Mouse (Mus musculus) lung, postnatal 36 days (tissue): ENCODE results near the gene Slc22a4.
"Not testable (repeated sequence)": the region's sequence is repeated elsewhere in the genome, so short reads cannot be mapped to it uniquely, and the experiment has no call there.

Experiments
- DNase-seq: peaks from one replicate; pipeline ENCODE4 v3.0.0; 2022; ENCODE audit warnings: mixed read lengths

Slc22a4 gene

DNA sequence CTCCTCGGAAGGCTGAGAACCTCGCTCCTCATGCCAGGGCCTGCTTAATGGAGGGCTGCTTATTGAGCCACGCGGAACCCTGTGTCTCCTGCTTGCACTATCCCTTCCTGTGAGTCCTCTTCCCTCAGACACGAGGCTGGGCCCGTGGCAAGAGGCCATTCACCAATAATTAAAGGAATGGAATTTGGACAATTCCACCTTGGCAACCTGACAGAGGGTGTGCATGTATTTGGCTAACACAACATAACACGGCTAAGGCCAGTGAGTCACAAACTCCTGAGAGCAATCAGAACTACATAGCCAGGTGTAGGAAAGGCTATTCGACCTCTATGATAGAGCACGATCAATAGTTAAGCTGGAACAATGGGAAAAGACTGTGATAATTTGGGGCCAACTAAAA is 23.7 kb downstream of the Slc22a4 start:
- peak; percentile 87 for DNase-seq

DNA sequence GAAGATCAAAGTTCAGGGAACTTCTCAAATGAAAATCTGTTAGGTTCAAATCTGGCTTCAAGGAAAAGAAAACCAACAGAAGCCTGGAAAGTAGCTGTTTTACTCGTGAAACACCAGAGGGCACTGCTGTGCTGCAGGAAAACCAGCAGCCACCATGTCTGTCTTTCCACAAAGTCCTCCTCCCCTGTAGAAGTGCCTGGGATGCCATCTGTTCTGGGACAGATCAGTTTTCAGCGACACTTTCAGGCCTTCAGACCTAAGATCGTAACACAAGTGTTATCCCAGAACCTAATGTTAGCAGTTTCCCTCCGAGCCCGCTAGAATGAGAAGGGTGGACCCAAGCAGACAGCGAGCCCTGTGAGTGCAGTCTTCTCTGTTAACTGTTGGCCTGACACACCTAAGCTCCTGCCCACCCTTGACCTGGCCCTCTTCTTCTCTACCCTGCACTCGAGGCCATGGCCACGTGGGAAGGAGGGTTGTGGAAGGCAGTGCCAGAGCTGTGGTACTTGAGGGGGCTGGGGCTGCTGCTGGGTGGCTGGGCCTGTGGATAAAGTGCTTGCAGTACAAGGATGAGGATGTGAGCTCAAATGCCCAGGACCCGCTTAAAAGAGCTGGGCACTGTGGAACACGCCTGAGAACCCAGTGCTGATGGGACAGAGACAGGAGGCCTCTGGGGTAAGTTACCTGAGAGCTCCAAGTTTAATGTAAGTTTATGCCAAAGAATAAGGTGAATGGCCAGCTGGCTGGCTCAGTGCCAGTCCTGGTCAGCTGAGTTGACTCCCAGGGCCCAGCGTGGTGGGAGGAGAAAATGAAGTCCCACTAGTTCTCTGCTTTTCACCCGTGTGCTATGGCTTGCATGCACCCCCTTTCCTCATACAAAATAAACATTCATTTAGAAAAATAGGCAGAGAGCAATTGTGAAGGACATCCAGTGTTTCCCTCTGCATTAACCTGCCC is 24.9 kb downstream of the Slc22a4 start:
- DNase-seq = peak; percentile 44

DNA sequence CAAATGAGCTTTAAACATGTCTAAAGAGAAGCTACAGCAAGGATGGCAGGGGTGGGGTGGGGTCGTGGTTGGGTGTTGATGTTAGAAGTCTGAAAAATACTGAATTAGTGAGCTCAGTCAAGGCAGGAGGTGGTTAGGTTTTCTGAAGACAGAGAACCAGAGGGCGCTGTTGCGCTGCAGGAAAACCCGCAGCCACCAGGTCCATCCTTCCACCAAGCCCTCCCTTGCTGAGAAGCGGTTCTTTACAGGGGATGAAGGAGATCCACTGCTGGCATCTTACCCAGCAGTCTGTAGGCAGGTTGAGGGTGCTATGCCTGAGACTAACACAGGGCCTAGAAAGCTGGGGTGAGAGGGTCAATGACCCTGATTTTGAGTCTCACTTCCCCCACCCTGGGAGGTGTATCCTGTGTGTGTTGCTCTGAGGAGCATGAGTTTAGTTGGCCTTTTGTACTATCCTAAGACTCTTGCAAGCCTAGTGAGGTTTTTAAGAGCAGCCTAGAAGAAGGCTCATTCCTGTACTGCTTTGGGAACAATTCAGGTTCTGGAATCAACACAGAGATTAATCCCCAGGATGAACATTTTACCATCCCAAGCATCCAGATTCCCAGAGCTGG is 25.6 kb downstream of the Slc22a4 start:
- peak; percentile 72 for DNase-seq

DNA sequence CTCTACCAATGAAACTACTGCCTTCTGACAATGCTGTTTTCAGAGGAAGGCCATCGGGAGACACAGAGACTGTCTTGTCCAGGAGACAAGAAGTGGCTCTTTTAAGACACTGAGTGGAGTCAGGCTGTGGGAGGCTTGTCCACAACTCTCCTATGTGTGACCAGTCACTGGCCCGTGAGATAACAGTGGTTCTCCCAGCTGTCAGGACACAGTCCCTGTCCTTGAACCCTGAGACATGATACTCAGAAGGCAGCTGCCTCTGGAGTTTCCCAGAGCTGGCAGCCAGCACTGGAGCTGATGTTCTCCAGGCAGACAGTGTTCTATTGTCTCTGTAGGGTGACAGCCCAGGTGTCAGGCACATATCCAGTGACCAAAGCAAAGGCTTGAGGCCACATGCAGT is 30.2 kb downstream of the Slc22a4 start:
- no peak for DNase-seq

DNA sequence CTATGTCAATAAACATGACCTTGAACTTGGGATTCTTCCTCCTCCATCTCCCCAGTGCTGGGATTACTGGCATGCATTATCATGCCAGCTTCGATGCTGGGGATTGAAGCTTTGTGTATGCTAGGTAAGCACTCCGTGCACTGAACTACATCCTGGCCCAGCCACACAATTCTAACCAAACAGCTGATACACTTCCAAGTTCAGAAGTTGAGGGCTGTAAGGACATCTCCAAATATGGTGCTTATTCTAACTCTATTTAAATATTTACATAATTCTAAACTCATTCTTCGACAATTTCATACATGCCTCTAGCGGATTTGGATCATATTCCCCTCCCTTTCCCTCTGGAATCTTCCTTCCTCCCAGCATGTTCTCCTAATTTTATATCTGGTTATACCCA is 35.6 kb downstream of the Slc22a4 start:
- no peak for DNase-seq

DNA sequence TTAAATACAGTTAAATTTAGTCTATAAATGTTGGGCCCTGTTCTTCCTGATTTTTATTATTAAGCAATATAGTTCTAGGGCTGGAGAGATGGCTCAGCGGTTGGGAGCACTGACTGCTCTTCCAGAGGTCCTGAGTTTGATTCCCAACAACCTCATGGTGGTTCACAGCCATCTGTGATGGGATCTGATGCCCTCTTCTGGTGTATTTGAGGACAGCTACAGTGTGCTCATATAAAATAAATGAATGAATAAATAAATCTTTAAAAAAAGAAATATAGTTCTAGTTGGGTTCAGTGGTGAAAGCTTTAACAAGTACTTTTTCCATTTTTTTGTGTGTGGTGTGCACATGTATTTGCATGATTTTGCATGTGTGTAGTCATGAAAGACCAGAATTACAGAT is 38.7 kb downstream of the Slc22a4 start:
- DNase-seq = no peak

DNA sequence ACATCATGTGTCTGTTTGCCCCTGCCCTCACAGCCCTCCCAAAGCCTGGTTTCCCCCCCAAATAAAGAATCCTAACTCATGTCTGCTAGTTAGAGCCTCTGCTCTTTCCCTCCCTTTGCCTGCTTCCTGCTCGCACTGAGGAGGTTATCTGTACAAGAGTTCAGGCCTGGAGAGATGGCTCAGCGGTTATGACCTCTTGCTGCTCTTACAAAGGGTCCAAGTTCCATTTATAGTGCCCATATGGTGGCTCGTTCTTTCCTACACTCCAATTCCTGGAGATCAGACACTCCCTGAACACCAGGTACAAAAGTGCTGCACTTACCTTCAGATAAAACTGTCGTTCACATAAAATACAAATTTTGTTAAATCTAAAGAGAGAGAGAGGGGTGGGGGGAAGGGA is 39.8 kb downstream of the Slc22a4 start:
- no peak for DNase-seq

DNA sequence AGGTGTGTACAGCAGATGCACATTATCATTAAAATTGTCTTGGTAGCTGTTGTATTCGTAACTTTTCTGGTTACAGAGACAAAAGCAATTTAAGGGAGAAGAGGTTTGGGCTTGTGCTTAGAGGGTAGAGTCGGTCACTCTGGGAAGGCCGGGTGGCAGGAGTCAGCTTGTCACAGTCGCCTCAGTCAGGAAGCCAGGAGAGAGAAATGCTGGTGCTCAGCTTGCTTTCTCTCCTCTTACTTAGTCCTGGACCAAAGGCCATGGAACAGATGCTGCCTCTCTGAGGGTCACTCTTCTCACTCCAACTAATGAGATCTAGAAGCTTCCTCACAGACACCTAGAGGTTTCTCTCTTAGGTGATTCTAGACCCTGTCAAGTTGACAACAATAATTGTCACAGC is 46.5 kb downstream of the Slc22a4 start:
- DNase-seq = no peak

DNA sequence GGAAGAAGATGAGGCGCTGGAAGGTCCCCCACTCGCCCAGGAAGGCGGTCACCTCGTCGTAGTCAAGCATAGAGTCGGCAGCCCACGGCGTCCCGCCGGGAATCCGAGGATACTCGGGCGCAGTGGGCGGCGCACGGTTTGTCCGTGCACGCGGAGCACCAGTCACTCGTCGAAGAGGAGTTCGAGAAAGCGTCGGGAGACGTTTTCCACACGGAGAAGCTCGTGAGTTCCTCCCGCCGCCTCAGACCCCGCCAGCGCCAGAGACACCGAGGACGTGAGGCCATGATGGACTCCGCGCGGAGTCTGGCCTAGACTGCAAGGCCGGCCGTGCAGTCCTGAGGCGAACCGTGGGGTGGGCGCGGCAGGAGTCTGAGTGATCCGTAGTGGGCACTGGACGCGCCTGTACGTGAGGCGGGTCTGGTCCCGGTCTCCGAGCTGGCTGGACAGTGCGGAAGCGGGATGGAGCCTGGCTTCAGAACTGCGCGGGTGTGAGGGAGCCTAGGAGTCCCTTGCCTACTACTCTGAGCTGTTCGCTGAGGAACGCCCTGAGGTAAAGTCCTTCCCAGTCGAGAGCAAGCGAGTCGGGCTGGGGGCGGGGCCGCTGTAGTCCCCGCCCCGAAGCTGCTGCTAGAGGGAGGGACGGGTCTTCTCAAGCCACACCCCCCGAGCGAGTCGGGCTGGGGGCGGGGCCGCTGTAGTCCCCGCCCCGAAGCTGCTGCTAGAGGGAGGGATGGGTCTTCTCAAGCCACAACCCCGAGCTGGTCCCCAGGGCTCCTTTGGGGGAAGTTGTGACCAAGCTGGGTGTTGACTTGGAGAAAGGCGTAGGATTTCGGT is 47.9 kb downstream of the Slc22a4 start, which contains the start of gene Slc22a21:
Gene Slc22a21 (minus strand): TSS at position 545 of the 834 bp plus-strand sequence.
- DNase-seq = peak; percentile 79

DNA sequence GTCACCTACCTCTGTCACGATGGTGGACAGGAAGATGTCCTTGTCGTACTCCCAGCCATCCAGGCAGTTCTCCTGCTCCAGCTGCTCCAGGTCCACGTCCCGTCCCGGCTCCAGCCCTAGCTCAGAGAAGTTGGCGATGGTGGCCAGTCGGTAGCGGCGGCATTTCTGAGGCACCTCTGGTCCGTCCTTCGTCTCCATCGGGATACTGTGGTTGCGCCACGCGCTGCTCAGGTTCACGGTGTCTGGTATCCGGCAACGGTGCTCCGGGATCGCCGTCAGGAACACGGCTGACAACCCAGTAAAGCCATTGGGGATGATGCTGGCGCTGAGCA is 48.5 kb downstream of the Slc22a4 start:
- DNase-seq = peak; percentile 20

DNA sequence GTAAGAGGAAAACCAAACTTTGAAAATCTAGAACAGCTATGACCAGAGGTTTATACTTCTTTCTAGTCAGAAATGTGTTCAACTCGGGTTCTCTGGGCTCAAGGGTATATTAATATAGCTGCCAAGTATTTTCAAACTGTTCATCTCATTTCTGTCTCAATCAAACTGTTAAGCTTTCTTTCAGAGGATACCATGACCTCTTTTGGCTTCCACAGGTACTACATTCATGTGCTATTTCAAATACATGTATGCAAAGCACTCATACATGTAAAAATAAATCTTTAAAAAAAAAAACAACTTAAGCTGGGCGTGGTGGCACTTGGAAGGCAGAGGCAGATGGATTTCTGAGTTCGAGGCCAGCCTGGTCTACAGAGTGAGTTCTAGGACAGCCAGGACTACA is 50.2 kb downstream of the Slc22a4 start:
- DNase-seq = no peak

DNA sequence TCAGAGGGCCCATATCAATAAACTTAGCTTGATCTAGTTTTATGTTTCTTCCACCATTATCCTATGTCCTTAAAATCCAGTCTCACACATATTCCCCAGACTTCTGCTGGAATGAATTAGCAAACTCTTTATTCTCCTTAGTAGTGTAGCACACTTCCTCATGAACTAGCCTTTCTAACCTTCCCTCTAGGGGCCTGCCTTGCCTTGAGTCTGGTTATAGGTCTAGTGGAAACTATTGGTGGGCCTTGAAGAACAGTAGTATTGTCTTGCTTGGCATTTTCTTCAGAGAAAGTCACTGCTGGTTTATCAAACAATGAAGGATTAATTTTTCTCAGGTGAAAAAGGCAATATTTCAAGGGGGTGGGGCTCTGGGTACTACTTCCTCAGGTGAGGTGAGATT is 52.3 kb downstream of the Slc22a4 start:
- no peak for DNase-seq

DNA sequence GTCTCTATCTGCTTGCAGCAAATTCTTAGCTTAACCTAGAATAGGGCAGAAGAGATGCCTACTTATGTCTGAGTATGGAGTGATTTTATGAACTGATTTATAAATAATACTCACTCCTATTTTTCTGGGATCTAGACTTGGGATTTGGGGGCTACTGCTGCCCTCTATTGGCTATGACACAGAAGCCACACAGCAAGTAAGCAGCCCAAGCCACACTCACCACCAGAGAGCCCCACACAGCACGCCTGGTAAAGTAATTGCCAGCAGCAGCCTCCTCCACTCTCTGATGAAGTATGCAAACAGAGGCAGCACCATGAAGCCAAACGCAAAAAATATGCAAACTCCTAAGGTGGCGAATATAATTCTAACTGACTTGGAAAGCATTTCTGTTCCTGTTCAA is 68.9 kb downstream of the Slc22a4 start:
- DNase-seq = peak; percentile 19

DNA sequence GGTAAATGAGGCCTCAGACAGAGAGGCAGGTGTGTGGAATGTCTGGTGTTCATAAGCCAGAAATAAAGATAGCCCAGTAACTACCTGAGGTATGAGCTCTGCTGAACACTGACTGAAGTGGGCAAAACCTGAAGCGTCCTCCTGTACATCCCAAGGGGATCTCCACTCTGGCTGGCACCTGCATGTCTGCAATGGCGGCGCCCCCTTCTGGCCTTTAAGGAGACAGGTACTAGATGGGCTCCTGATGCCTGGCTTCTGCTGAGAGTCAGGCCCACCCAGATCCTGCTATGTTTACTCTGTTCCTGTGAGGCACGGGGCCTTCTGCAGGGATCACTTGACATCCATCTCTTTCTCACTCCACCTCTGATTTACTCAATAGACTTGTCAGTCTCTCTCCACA is 69.7 kb downstream of the Slc22a4 start:
- peak; percentile 67 for DNase-seq

DNA sequence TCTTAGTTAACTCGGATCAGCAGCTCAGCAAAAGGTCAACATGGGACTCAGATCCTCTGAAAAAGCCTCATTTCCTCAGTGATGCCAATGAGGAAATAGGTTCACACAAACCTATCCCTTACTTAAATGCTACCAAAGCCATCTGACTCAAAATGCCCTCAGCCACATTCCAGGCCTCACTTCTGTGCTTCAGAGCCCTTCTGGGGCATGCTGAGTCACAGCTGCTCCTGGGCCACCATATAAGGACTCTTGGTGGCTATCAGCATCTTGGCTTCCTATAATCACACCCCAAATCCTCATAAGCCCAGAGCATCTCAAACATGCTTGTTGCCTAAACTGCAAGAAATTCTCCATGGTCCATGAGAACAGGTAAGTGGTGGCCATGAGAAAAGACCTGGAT is 71.3 kb downstream of the Slc22a4 start:
- no peak for DNase-seq

DNA sequence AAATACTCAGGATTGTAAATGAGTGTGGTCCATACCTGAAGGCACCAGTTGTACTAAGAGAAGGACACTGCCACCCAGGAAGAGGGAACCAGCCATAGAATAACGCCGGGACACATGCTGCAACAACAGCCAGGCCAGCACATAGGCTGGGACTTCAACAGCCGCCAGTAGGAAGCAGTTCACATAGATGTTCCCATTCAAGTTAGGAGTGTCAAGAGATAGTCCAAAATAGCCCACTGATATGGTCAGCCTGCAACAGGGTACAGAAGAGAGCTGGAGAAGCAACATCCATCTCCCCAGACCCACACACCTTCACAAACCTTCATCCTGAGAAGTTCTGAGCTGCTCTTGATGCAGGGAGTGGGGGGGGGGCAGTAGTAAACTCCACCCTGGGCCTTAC is 73.2 kb downstream of the Slc22a4 start:
- no peak for DNase-seq

DNA sequence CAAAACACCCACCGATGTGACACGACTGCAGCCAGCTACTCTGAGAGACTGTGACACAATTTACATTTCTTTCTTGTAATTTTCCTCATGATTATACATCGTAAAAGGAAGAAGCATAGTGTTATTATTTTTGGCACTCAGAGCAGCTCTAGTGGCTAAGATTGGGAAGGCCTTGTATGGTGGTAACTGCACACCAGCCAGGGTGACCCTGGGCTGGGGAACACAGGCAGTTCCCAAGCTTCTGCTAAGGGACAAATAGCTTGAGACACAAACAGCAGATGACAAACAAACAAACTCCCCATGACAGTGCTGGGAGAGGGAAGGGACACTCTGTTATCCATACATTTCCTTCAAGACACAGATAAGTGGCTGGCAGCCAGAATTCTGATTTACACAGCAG is 77.8 kb downstream of the Slc22a4 start:
- not testable (repeated sequence) for DNase-seq
